Mouse (Mus musculus): ENCODE measurements around the gene Hoxd11. TPM values are rescaled to one million over a fixed set of nuclear protein-coding genes. Genes with fewer than 3 reads are reported as not detected.

The Hoxd11 gene
- polyA plus RNA-seq, 1 experiment from 2014 or later, result 1.1 TPM

DNA sequence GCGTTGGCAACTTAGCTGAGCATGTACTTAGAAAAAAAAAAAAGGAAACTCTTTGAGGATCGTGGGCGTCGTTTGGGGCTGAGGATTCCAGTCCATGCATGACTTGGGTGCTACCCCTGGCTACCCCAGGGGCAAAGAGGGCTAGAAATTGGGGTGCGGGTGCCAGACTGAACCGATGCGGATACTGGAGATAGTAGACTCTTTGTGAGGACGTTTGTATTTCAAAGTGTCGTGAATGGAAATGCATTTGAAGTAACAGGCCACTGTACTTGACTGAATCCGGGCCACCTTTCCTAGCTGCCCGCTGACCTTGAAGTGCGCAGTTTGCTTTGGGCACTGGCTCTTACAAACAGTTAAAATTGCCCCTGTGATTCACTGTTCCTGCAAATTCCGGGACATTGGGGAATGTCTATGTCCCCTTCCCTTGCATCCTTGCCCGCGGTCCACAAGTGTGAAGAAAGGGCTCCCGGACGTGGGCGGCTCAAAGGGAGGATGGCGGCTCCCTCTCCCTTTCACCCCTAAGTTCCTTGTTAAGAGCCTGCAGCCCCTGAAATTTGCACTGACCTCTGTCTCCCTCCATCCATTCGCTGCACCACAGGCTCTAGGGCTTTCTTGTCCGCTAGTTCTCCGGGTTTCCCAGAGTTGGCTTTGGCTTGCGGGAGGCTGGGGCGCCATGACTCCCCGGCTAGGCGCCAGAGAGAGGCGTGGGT, 7.8 kb downstream of the Hoxd11 start:
- 1% methylated on average over 27 of the region's 27 CpGs for WGBS
- no peak for ATAC-seq
- Histone ChIP-seq H3K4me2 (ENCODE audit: low read depth, low read length) (0 out of 2 replicates have a peak overlapping the region, but pooled peaks have one; percentile 5), H3K9ac (ENCODE audit: low read depth, low read length) (peak overlapping the region; percentile 30; the same call in 1 of the 2 replicates), H3K27ac (ENCODE audit: low read length) (no peak overlapping the region), H3K27me3 (replicated peaks; ENCODE audit: control insufficient read depth, insufficient read depth, low read length) (peaks cover 81% of the 10 kb centered on the region), H3K4me1 (ENCODE audit: control insufficient read depth, insufficient read depth, low read length) (peaks cover 8% of the 10 kb centered on the region), H3K9me3 (ENCODE audit: control insufficient read depth, low read length) (no peaks in the 10 kb centered on the region), H3K36me3 (ENCODE audit: control insufficient read depth, insufficient read depth, low read length) (no peaks in the 10 kb centered on the region), H3K4me3 (ENCODE audit: low read length) (peak overlapping the region; percentile 26; the same call in 1 of the 2 replicates)

DNA sequence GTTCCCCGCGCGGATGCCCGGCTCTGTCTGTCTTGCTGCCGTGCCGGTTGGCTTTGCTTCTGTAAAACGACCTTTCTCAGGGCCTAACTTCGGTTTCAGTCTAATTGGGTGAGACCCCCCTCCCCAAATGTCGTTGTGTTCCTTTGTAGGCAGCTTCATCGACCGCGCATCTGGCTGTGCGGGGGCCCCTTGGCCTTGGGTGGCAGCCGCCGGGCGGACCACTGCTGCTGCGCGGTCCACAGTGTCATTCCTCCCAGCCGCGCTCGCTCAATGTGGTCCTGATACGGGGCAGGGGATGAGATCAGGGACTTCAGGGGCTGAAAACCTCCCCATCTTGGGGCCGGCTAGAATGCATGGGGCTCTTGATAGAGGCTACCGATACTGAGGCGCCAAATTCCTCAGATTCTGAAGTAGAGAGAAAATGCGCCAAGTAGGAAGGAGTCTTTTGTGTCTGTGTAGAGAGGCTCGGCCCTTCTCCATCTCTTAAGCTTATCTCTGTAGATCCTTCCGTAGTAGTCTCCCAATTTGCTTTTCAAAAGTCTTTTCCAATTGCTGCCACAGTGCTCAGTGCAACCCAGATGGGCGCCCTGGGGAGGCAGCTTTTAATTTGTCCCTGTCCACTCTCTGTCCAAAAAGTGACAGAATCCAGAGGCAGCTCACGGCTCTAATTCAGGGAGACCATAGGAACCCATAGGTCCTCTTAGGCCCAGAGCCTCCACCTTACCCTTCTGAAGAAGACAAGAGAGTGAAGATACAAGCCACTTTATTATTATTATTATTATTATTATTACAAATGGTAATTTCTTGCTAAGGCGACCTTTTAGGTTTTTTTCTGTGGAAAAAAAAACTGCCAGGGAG, 8.6 kb downstream of the Hoxd11 start:
- Histone ChIP-seq H3K27ac (ENCODE audit: low read length) (no peak overlapping the region), H3K4me2 (ENCODE audit: low read depth, low read length) (0 out of 2 replicates have a peak overlapping the region, but pooled peaks have one; percentile 5), H3K9ac (ENCODE audit: low read depth, low read length) (0 out of 2 replicates have a peak overlapping the region, but pooled peaks have one; percentile 30), H3K36me3 (ENCODE audit: control insufficient read depth, insufficient read depth, low read length) (no peaks in the 10 kb centered on the region), H3K4me3 (ENCODE audit: low read length) (peak overlapping the region; percentile 26; the same call in 1 of the 2 replicates), H3K27me3 (replicated peaks; ENCODE audit: control insufficient read depth, insufficient read depth, low read length) (peaks cover 81% of the 10 kb centered on the region), H3K9me3 (ENCODE audit: control insufficient read depth, low read length) (no peaks in the 10 kb centered on the region), H3K4me1 (ENCODE audit: control insufficient read depth, insufficient read depth, low read length) (peaks cover under 1% of the 10 kb centered on the region; the same call in 1 of the 2 replicates)
- no peak for ATAC-seq
- 4% methylated on average over 31 of the region's 31 CpGs for WGBS

- H3K36me3 ChIP-seq (ENCODE audit: control insufficient read depth, insufficient read depth, low read length), result no peaks in the 10 kb centered on the region
- no peaks in the 10 kb centered on the region for H3K9me3 ChIP-seq (ENCODE audit: control insufficient read depth, low read length)
- no peak overlapping the region for H3K4me2 ChIP-seq (ENCODE audit: low read depth, low read length)
- H3K4me3 ChIP-seq (ENCODE audit: low read length), result no peak overlapping the region
- ATAC-seq, result no peak
- H3K9ac ChIP-seq (ENCODE audit: low read depth, low read length), result no peak overlapping the region
- 7% methylated on average over 12 of the region's 12 CpGs for WGBS
- H3K4me1 ChIP-seq (ENCODE audit: control insufficient read depth, insufficient read depth, low read length), result no peaks in the 10 kb centered on the region
- no peak overlapping the region for H3K27ac ChIP-seq (ENCODE audit: low read length)
- H3K27me3 ChIP-seq (replicated peaks; ENCODE audit: control insufficient read depth, insufficient read depth, low read length), result peaks cover 81% of the 10 kb centered on the region
Observed at GRCm38 (mm10) chr2:74688795-74689573, 9.6 kb downstream of the Hoxd11 start.

DNA sequence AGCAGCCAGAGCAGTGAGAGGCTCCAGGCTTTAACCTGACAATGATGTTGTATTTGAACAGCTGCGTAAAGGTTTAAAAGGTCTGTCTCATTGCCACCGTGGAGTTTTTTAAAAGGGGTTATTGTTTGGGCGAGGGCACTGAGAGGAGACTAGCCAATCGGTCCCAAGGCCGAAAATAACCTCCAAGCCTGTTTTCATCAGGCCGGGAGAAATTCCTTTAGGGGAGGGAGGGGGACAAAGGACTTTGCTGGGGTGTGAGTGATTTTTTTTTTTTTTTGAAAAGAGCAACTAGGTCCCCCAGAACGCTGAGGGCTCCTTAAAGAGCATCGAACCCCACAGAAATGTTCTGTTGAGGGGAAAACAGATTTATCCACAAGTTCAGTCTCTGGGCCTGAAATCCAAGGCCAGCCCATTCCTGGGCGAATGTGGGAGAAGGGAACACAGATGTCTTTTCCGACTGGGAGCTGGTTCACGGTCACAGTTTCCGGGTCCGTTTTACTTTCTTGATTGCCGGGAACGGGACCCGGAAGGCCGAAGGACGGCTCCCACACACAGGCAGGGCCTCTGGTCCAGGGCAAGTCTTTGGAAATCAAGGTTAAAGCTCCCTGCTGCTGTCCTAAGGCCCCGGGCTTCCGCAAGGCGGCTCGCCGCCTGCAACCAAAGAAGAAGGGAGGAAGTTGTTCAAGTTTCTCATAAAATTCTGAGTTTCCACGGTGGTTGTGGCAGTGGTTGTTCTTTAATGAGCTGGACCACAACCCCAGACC, 10.4 kb downstream of the Hoxd11 start:
- no peak for ATAC-seq
- no peaks in the 10 kb centered on the region for H3K9me3 ChIP-seq (ENCODE audit: control insufficient read depth, low read length)
- peak overlapping the region; percentile 18 for H3K4me3 ChIP-seq (ENCODE audit: low read length)
- H3K4me1 ChIP-seq (ENCODE audit: control insufficient read depth, insufficient read depth, low read length), result no peaks in the 10 kb centered on the region
- H3K9ac ChIP-seq (ENCODE audit: low read depth, low read length), result no peak overlapping the region
- H3K27me3 ChIP-seq (replicated peaks; ENCODE audit: control insufficient read depth, insufficient read depth, low read length), result peaks cover 82% of the 10 kb centered on the region
- H3K4me2 ChIP-seq (ENCODE audit: low read depth, low read length), result peak overlapping the region; percentile 9; the same call in 1 of the 2 replicates
- H3K27ac ChIP-seq (ENCODE audit: low read length), result no peak overlapping the region
- 3% methylated on average over 24 of the region's 24 CpGs for WGBS
- H3K36me3 ChIP-seq (ENCODE audit: control insufficient read depth, insufficient read depth, low read length), result no peaks in the 10 kb centered on the region

- Histone ChIP-seq H3K4me1 (ENCODE audit: control insufficient read depth, insufficient read depth, low read length) (no peaks in the 10 kb centered on the region), H3K4me2 (ENCODE audit: low read depth, low read length) (peak overlapping the region; percentile 9; the same call in 1 of the 2 replicates), H3K27ac (ENCODE audit: low read length) (no peak overlapping the region), H3K36me3 (ENCODE audit: control insufficient read depth, insufficient read depth, low read length) (no peaks in the 10 kb centered on the region), H3K9me3 (ENCODE audit: control insufficient read depth, low read length) (no peaks in the 10 kb centered on the region), H3K9ac (ENCODE audit: low read depth, low read length) (no peak overlapping the region), H3K4me3 (ENCODE audit: low read length) (peak overlapping the region; percentile 18; the same call in 1 of the 2 replicates), H3K27me3 (replicated peaks; ENCODE audit: control insufficient read depth, insufficient read depth, low read length) (peaks cover 83% of the 10 kb centered on the region)
- ATAC-seq, result no peak
- 10% methylated on average over 8 of the region's 8 CpGs for WGBS
Observed at GRCm38 (mm10) chr2:74690338-74690716, 11.0 kb downstream of the Hoxd11 start.

- peak; percentile 74 for ATAC-seq
- Histone ChIP-seq H3K27ac (ENCODE audit: low read length) (no peak within 1 kb of the TSS; the same call in 1 of the 2 replicates), H3K4me2 (ENCODE audit: low read depth, low read length) (peak within 1 kb of the TSS; percentile 39), H3K36me3 (ENCODE audit: control insufficient read depth, insufficient read depth, low read length) (no peaks in the 10 kb centered on the region), H3K4me1 (ENCODE audit: control insufficient read depth, insufficient read depth, low read length) (no peaks in the 10 kb centered on the region), H3K9me3 (ENCODE audit: control insufficient read depth, low read length) (no peaks in the 10 kb centered on the region), H3K9ac (ENCODE audit: low read depth, low read length) (peak within 1 kb of the TSS; percentile 49), H3K4me3 (ENCODE audit: low read length) (peak within 1 kb of the TSS; percentile 36), H3K27me3 (replicated peaks; ENCODE audit: control insufficient read depth, insufficient read depth, low read length) (peaks cover 90% of the 10 kb centered on the region)
- 2% methylated on average over 56 of the region's 56 CpGs for WGBS
Observed at GRCm38 (mm10) chr2:74691022-74691951, 11.9 kb downstream of the Hoxd11 start, which contains the start of gene Hoxd10. Gene Hoxd10 (plus strand): TSS chr2:74691924.

GRCm38 (mm10) chr2:74691995-74692807, 12.8 kb downstream of the Hoxd11 start:
- H3K27ac ChIP-seq (ENCODE audit: low read length), result no peak overlapping the region
- H3K9me3 ChIP-seq (ENCODE audit: control insufficient read depth, low read length), result no peaks in the 10 kb centered on the region
- no peaks in the 10 kb centered on the region for H3K4me1 ChIP-seq (ENCODE audit: control insufficient read depth, insufficient read depth, low read length)
- peak overlapping the region; percentile 49; the same call in 1 of the 2 replicates for H3K9ac ChIP-seq (ENCODE audit: low read depth, low read length)
- WGBS, result 4% methylated on average over 35 of the region's 35 CpGs
- peak overlapping the region; percentile 20 for H3K4me2 ChIP-seq (ENCODE audit: low read depth, low read length)
- H3K4me3 ChIP-seq (ENCODE audit: low read length), result peak overlapping the region; percentile 31
- H3K36me3 ChIP-seq (ENCODE audit: control insufficient read depth, insufficient read depth, low read length), result no peaks in the 10 kb centered on the region
- H3K27me3 ChIP-seq (replicated peaks; ENCODE audit: control insufficient read depth, insufficient read depth, low read length), result peaks cover 90% of the 10 kb centered on the region
- no peak for ATAC-seq
